Mouse (Mus musculus) heart, embryonic 12.5 days (tissue): ENCODE results near the gene Herpud2. TPM values are rescaled to one million over a fixed set of nuclear protein-coding genes. Genes with fewer than 3 reads are reported as not detected.

Source experiments
- ATAC-seq: fragments of 200-750 bp; cut with Nextera tagmentation; 2 replicates; pipeline ENCODE4 v1.8.0; 2017; ENCODE audit warnings: moderate TSS enrichment, moderate library complexity; ENCODE audit not compliant: insufficient number of reproducible peaks, low FRiP score
- H3K27ac ChIP-seq: fragments of 300-500 bp; sonication (generic); 2 replicates; pipeline ENCODE4 v1.5.1; 2016; ENCODE audit warnings: mild to moderate bottlenecking, moderate library complexity; ENCODE audit not compliant: poor library complexity, severe bottlenecking
- H3K27me3 ChIP-seq: fragments of 300-500 bp; sonication (generic); replicated peaks from 2 replicates; pipeline ENCODE4 v1.6.1; 2016; ENCODE audit warnings: mild to moderate bottlenecking, moderate library complexity
- H3K36me3 ChIP-seq: fragments of 300-500 bp; sonication (generic); 2 replicates; pipeline ENCODE4 v1.6.1; 2016; ENCODE audit warnings: mild to moderate bottlenecking, moderate library complexity
- H3K4me1 ChIP-seq: fragments of 300-500 bp; sonication (generic); replicated peaks from 2 replicates; pipeline ENCODE4 v1.6.1; 2016; ENCODE audit warnings: mild to moderate bottlenecking
- H3K4me2 ChIP-seq: fragments of 300-500 bp; sonication (generic); 2 replicates; pipeline ENCODE4 v1.6.1; 2016; ENCODE audit warnings: mild to moderate bottlenecking, moderate library complexity
- H3K4me3 ChIP-seq: fragments of 300-500 bp; sonication (generic); 2 replicates; pipeline ENCODE4 v1.5.1; 2016; ENCODE audit warnings: mild to moderate bottlenecking
- H3K9ac ChIP-seq: fragments of 300-500 bp; sonication (generic); 2 replicates; pipeline ENCODE4 v1.6.1; 2016; ENCODE audit warnings: mild to moderate bottlenecking, moderate library complexity
- H3K9me3 ChIP-seq: fragments of 300-500 bp; sonication (generic); replicated peaks from 2 replicates; pipeline ENCODE4 v1.6.1; 2016; ENCODE audit warnings: mild to moderate bottlenecking, moderate library complexity
- WGBS: fragments of 180-500 bp; shearing (Covaris S2); methylation state at CpG from one replicate; pipeline ENCODE4 v1.1.7; 2016; 5-methylcytosine and 5-hydroxymethylcytosine counted together
- polyA plus RNA-seq: library from polyadenylated mRNA; unstranded; fragments of >200 nt; fragmentation: Nextera tagmentation; extraction: Ambion mirVana; gene quantifications from 2 replicates; pipeline ENCODE4 v1.2.1, GENCODE M21; 2016

The Herpud2 gene
- 37.0 and 38.1 TPM in 2 replicates for polyA plus RNA-seq

DNA sequence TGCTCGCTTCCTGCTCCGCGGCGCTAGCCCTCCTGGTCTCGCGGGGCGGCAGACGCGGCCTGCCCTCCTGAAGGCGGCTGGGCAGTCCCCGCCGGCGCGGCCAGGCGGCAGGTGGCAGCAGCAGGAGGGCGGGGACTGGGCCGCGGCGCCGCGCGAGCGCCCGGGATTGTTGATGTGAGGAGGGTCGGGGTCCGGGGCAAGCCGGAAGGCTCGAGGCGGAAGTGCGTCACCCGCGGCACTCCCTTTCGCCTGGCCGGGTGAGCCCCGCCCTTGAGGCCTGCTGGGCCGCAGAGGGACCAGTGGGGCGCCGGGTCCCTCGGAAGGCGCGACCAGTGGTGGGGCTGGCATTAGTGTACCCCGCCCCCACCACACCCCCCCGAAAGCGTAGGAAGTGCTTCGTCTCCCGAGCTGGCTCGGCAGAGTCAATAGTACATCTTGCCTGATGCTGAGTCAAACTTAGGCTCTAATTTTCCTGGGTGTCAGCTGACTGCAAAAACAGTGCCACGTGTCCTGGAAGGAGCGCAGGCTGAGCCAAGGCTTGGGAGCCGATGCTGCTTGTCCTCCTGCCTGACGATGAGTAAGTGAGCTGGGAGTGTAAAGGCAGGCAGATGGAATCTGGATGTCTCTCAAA, at the start of gene Herpud2:
Gene Herpud2 (minus strand): TSS at position 210 of the 631 bp plus-strand sequence.
- WGBS = under 1% methylated on average over 42 of the region's 51 CpGs
- no peaks in the 10 kb centered on the region for H3K27me3 ChIP-seq
- H3K27ac ChIP-seq = peak within 1 kb of the TSS; percentile 99
- peak within 1 kb of the TSS; percentile 84 for H3K4me3 ChIP-seq
- H3K4me1 ChIP-seq = peaks cover 14% of the 10 kb centered on the region
- no peaks in the 10 kb centered on the region for H3K9me3 ChIP-seq
- peak within 1 kb of the TSS; percentile 93 for H3K9ac ChIP-seq
- H3K4me2 ChIP-seq = peak within 1 kb of the TSS; percentile 75
- H3K36me3 ChIP-seq = no peaks in the 10 kb centered on the region; the same call in 1 of the 2 replicates
- peak; percentile 98 for ATAC-seq

DNA sequence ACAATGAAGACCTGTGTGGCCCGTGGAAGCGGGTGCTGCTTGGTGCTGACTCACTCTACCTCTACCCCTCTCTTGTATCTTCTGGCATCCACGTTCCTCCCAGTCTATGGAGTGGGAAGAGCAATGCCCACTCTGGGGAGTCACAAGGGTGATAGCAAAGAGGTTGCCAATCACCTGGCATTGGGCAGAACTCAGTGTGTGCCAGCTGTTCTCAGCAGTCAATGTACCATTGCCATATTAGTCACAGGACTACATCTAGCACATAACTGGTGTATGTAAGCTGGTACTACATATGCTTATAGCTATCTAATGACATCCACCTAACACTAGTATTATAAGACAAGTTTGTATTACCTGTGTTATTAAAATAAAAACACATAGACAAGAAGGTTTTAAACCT, 49.4 kb upstream of the Herpud2 start:
- WGBS = 76% methylated on average over 3 of the region's 3 CpGs
- ATAC-seq = no peak
- no peaks in the 10 kb centered on the region for H3K36me3 ChIP-seq

GRCm38 (mm10) chr9:25200148-25200547, 48.5 kb upstream of the Herpud2 start:
- no peak overlapping the region for H3K9ac ChIP-seq
- 63% methylated on average over 3 of the region's 3 CpGs for WGBS
- no peaks in the 10 kb centered on the region for H3K36me3 ChIP-seq
- H3K27me3 ChIP-seq = no peaks in the 10 kb centered on the region
- H3K4me3 ChIP-seq = no peak overlapping the region
- H3K4me2 ChIP-seq = no peak overlapping the region
- peaks cover 1% of the 10 kb centered on the region for H3K9me3 ChIP-seq
- ATAC-seq = no peak
- no peak overlapping the region for H3K27ac ChIP-seq
- peaks cover 27% of the 10 kb centered on the region for H3K4me1 ChIP-seq

More for the DNA sequence above, 49.4 kb upstream of the Herpud2 start:
- Histone ChIP-seq H3K9ac (no peak overlapping the region), H3K27me3 (no peaks in the 10 kb centered on the region), H3K4me1 (peaks cover 29% of the 10 kb centered on the region), H3K27ac (peak overlapping the region; percentile 15), H3K4me3 (no peak overlapping the region), H3K9me3 (no peaks in the 10 kb centered on the region), H3K4me2 (no peak overlapping the region)

DNA sequence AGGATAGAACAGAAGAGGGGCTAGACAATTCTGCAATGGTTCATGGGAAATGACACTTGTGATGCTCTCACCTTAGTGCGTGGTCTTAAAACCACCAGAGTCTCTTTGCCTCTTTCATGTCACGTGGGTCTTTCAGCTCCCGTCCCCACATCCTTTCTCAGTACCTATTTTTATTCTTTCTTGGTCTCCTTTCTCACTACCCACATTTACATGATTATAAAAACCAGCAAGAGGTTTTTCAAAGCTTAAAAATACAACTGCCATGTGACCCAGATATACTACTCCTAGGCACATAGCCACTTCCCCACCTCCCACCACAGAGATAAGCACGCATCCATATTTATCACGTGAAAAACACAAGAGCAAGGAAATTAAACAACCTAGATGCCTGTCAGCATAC, 45.1 kb upstream of the Herpud2 start:
- Histone ChIP-seq H3K4me1 (peaks cover 16% of the 10 kb centered on the region), H3K4me2 (no peak overlapping the region), H3K27ac (no peak overlapping the region), H3K9ac (no peak overlapping the region), H3K36me3 (no peaks in the 10 kb centered on the region), H3K27me3 (no peaks in the 10 kb centered on the region), H3K4me3 (no peak overlapping the region), H3K9me3 (peaks cover 5% of the 10 kb centered on the region)
- no peak for ATAC-seq
- 71% methylated on average over 5 of the region's 5 CpGs for WGBS

GRCm38 (mm10) chr9:25191612-25192011, 40.0 kb upstream of the Herpud2 start:
- H3K4me1 ChIP-seq = no peaks in the 10 kb centered on the region
- no peak overlapping the region for H3K4me2 ChIP-seq
- H3K9ac ChIP-seq = no peak overlapping the region
- no peak for ATAC-seq
- no peak overlapping the region for H3K27ac ChIP-seq
- 48% methylated on average over 2 of the region's 2 CpGs for WGBS
- H3K9me3 ChIP-seq = peaks cover 5% of the 10 kb centered on the region
- no peaks in the 10 kb centered on the region for H3K27me3 ChIP-seq
- no peaks in the 10 kb centered on the region for H3K36me3 ChIP-seq
- no peak overlapping the region for H3K4me3 ChIP-seq

GRCm38 (mm10) chr9:25186501-25186900, 34.9 kb upstream of the Herpud2 start:
- Histone ChIP-seq H3K9me3 (0 out of 2 replicates have a peak, but pooled peaks cover 2% of the 10 kb centered on the region), H3K4me3 (no peak overlapping the region), H3K27me3 (no peaks in the 10 kb centered on the region), H3K36me3 (no peaks in the 10 kb centered on the region), H3K4me1 (no peaks in the 10 kb centered on the region), H3K27ac (no peak overlapping the region), H3K4me2 (no peak overlapping the region), H3K9ac (no peak overlapping the region)
- WGBS = 69% methylated on average over 4 of the region's 4 CpGs
- ATAC-seq = no peak

- Histone ChIP-seq H3K4me2 (no peak overlapping the region), H3K9ac (no peak overlapping the region), H3K36me3 (no peaks in the 10 kb centered on the region), H3K4me3 (no peak overlapping the region), H3K27me3 (no peaks in the 10 kb centered on the region), H3K27ac (no peak overlapping the region), H3K4me1 (no peaks in the 10 kb centered on the region), H3K9me3 (0 out of 2 replicates have a peak, but pooled peaks cover 2% of the 10 kb centered on the region)
- 53% methylated on average over 7 of the region's 7 CpGs for WGBS
- ATAC-seq = no peak
Measured at GRCm38 (mm10) chr9:25185854-25186253, 34.2 kb upstream of the Herpud2 start.

- H3K9ac ChIP-seq = no peak overlapping the region
- no peaks in the 10 kb centered on the region for H3K27me3 ChIP-seq
- no peak overlapping the region for H3K4me2 ChIP-seq
- no peak for ATAC-seq
- H3K36me3 ChIP-seq = no peaks in the 10 kb centered on the region
- no peak overlapping the region for H3K27ac ChIP-seq
- H3K9me3 ChIP-seq = 0 out of 2 replicates have a peak, but pooled peaks cover 2% of the 10 kb centered on the region
- H3K4me3 ChIP-seq = no peak overlapping the region
- 68% methylated on average over 2 of the region's 2 CpGs for WGBS
- H3K4me1 ChIP-seq = no peaks in the 10 kb centered on the region
Measured at GRCm38 (mm10) chr9:25184606-25185005, 33.0 kb upstream of the Herpud2 start.

- 81% methylated on average over 3 of the region's 3 CpGs for WGBS
- Histone ChIP-seq H3K27ac (no peak overlapping the region), H3K9me3 (0 out of 2 replicates have a peak, but pooled peaks cover 2% of the 10 kb centered on the region), H3K27me3 (no peaks in the 10 kb centered on the region), H3K4me3 (no peak overlapping the region), H3K4me1 (peaks cover 36% of the 10 kb centered on the region), H3K36me3 (no peaks in the 10 kb centered on the region), H3K9ac (no peak overlapping the region), H3K4me2 (no peak overlapping the region)
- no peak for ATAC-seq
Measured at GRCm38 (mm10) chr9:25178066-25178465, 26.4 kb upstream of the Herpud2 start.

DNA sequence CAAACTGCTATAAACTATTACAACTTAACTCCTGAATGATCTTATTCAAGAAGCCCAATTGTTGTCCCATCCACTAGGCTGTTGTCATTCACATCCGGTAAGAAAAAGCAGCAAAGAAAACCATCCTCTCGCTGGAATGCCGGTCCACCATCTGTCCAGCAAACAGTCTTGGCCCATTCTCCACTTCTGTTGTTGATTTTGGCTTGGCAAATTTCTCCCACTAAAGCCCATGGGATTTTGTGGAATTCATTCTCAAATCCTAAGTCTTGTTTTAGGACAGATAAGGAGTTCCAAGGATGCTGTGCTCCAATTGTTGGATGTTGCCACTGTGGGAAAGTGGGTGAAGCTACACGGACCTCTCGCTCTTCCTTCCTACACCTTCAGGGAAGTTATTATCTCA, 25.6 kb upstream of the Herpud2 start:
- H3K4me1 ChIP-seq = peaks cover 41% of the 10 kb centered on the region
- 71% methylated on average over 5 of the region's 5 CpGs for WGBS
- H3K4me2 ChIP-seq = no peak overlapping the region
- no peak overlapping the region for H3K4me3 ChIP-seq
- H3K27ac ChIP-seq = no peak overlapping the region
- H3K9ac ChIP-seq = no peak overlapping the region
- no peak for ATAC-seq
- no peaks in the 10 kb centered on the region for H3K27me3 ChIP-seq
- no peaks in the 10 kb centered on the region for H3K36me3 ChIP-seq
- H3K9me3 ChIP-seq = no peaks in the 10 kb centered on the region

DNA sequence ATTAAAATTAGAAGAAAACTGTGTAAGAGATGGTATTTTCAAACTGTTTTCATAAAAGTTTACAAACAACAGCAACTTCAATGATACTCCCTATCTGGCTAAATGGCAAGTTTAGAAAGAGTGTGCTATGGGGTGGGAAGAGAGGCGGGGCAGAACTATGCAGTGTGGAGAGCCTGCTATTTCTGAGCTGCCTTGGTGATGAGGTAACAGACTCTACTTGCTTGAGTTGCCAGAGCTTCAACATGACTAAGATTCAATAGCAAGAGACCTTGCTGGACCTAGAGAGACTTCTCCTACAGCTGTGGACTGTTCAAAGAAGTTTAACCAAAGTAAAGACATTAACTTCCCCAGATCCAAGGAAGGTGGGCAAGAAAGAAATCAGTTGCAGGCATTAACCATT, 24.9 kb upstream of the Herpud2 start:
- Histone ChIP-seq H3K4me3 (no peak overlapping the region), H3K4me1 (peaks cover 41% of the 10 kb centered on the region), H3K4me2 (no peak overlapping the region), H3K9me3 (no peaks in the 10 kb centered on the region), H3K9ac (no peak overlapping the region), H3K36me3 (no peaks in the 10 kb centered on the region), H3K27ac (peak overlapping the region; percentile 60; the same call in 1 of the 2 replicates), H3K27me3 (no peaks in the 10 kb centered on the region)
- ATAC-seq = peak; percentile 77
- WGBS = 42% methylated on average over 1 of the region's 1 CpGs

- H3K36me3 ChIP-seq = no peaks in the 10 kb centered on the region
- WGBS = 83% methylated on average over 6 of the region's 6 CpGs
- no peak overlapping the region for H3K4me3 ChIP-seq
- no peaks in the 10 kb centered on the region for H3K27me3 ChIP-seq
- H3K9ac ChIP-seq = no peak overlapping the region
- H3K9me3 ChIP-seq = no peaks in the 10 kb centered on the region
- H3K27ac ChIP-seq = peak overlapping the region; percentile 70
- no peak overlapping the region for H3K4me2 ChIP-seq
- H3K4me1 ChIP-seq = peaks cover 41% of the 10 kb centered on the region
- no peak for ATAC-seq
Measured at GRCm38 (mm10) chr9:25175978-25176377, 24.4 kb upstream of the Herpud2 start.
